Mouse (Mus musculus) WW6 (cell line): Measurements from ENCODE around the gene Kbtbd12.

ENCODE experiments used
- DNase-seq: peaks from one replicate; pipeline ENCODE4 v3.0.0-alpha.2; 2013; ENCODE audit warnings: low read depth, low spot score

The Kbtbd12 gene

DNA sequence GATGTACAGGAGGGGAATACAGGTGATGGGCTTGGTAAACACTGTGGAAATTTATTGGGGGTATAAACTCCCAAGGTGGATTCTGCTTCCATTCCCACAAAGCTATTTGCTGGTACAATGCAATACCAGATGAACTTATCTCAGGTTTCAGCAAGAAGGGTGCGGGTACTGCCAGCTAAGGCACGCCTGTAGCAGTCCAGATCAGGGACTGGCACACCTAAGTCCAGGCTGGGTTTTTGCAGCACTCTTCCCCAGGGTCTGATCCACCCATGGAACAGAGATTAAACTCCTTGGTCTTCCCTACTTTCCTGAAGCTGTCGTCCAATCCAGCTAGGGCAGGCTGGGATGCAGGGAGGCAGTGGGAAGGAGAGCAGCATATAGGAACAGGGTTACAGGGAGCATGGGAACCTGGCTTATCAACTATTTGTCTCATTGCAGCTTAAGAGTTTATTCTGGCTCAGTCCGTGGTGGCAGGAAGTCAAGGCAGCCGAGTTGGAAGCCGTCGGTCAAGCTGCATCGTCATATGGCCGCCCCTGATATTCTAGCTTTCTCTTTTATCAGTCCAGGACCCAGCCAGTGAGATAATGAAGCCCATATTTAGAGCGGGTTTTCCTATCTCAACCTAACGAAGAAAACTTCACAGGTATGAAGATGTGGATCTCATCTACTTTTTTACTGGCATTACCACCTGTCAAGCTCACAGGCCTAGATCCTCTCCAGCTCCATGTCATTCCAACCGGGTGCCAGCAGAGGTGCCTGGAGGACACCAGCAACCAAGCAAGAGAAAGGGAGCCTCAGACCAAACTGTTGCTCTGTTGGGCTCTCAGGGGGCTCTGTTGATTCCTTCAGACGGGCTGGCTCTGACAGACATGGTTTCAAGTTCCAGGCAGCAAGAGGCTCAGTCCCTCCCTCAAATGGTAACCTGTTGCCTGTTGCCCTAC is 135.4 kb downstream of the Kbtbd12 start:
- DNase-seq = no peak

GRCm38 (mm10) chr6:88500405-88500767 is 137.4 kb downstream of the Kbtbd12 start:
- no peak for DNase-seq

DNA sequence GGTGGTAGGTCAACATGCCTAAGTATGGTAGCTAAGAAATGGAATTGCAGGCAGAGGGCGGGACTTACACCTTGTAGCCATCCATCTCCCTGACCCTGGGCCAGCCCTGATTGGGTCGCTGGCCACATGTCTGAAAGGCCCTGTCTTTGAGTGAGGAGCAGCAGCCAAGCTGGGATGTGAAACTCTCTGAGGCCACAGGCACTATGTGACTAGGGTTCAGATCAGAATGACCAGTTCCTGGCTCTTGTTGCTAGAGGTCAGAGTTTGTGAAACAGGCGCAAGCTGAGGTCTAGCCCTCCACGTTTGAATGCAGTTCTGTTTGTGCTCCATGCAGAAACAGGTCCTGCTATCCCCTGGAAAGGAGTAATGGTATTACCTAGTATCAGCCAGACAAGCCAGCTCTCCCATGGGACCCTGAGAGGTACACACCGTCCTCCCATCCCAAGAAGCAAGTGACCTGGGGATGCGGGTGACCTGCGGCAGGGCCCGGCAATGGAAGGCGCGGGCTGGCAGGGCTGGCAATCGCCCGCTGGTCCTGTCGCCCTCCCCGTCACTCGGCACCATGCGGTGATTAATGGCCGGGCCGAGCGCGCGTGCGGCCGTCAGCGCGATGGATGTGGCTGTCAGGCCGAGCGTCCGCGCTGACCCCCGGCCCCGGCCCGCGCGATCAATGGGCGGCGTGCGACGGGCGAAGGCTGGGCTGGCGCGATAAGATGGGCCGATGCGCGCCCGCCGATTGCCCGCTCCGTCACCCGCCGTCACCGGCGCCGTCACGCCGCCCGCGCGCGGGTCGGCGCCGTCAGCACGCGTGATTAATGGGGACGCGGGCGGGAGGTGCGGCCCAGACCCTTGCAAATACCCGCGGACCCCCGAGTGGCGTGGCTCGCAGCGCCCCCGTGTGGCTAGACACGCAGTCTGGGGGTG is 138.0 kb downstream of the Kbtbd12 start:
- no peak for DNase-seq
